Mouse (Mus musculus) forebrain, embryonic 14.5 days (tissue): ENCODE results near the gene Adamts18. TPM values are rescaled to one million over a fixed set of nuclear protein-coding genes. Genes with fewer than 3 reads are reported as not detected.

ENCODE experiments used
- ATAC-seq: fragments of 200-750 bp; cut with Nextera tagmentation; 2 replicates; pipeline ENCODE4 v1.8.0; 2017; ENCODE audit warnings: mild to moderate bottlenecking, moderate library complexity
- DNase-seq: peaks from one replicate; pipeline ENCODE4 v3.0.0-alpha.2; 2015; ENCODE audit warnings: low spot score
- H3K27ac ChIP-seq: fragments of 300-500 bp; sonication (generic); 2 replicates; pipeline ENCODE4 v1.5.1; 2014; ENCODE audit warnings: low read depth, mild to moderate bottlenecking, control low read depth, low read length, moderate library complexity
- H3K27me3 ChIP-seq: fragments of 300-500 bp; sonication (generic); replicated peaks from 2 replicates; pipeline ENCODE4 v1.6.1; 2014; ENCODE audit warnings: low read length, control low read depth, mixed read lengths; ENCODE audit not compliant: control insufficient read depth, insufficient read depth
- H3K36me3 ChIP-seq: fragments of 300-500 bp; sonication (generic); 2 replicates; pipeline ENCODE4 v1.6.1; 2014; ENCODE audit warnings: low read length, control low read depth; ENCODE audit not compliant: control insufficient read depth, insufficient read depth
- H3K4me1 ChIP-seq: fragments of 300-500 bp; sonication (generic); 2 replicates; pipeline ENCODE4 v1.6.1; 2014; ENCODE audit warnings: antibody characterized with exemption, low read length, control low read depth; ENCODE audit not compliant: control insufficient read depth, insufficient read depth
- H3K4me2 ChIP-seq: fragments of 300-500 bp; sonication (generic); 2 replicates; pipeline ENCODE4 v1.6.1; 2014; ENCODE audit warnings: mild to moderate bottlenecking, control low read depth, low read length
- H3K4me3 ChIP-seq: fragments of 300-500 bp; sonication (generic); 2 replicates; pipeline ENCODE4 v1.5.1; 2014; ENCODE audit warnings: low read depth, low read length, control low read depth
- H3K9ac ChIP-seq: fragments of 300-500 bp; sonication (generic); 2 replicates; pipeline ENCODE4 v1.6.1; 2014; ENCODE audit warnings: mild to moderate bottlenecking, low read length, control low read depth, moderate library complexity
- H3K9me3 ChIP-seq: fragments of 300-500 bp; sonication (generic); replicated peaks from 2 replicates; pipeline ENCODE4 v1.6.1; 2016; ENCODE audit warnings: low read length, control low read depth, mixed read lengths; ENCODE audit not compliant: control insufficient read depth
- WGBS: fragments of 180-500 bp; shearing (Covaris S2); extraction: QIAGEN DNeasy Blood & Tissue Kit; methylation state at CpG from one replicate; pipeline ENCODE4 v1.1.7; 2014; 5-methylcytosine and 5-hydroxymethylcytosine counted together
- polyA plus RNA-seq: library from polyadenylated mRNA; unstranded; fragments of >200 nt; fragmentation: Nextera tagmentation; extraction: Ambion mirVana; gene quantifications from 2 replicates; pipeline ENCODE4 v1.2.1, GENCODE M21; 2014

Gene Adamts18
- polyA plus RNA-seq, 1 experiment from 2014 or later: 8.8 TPM

DNA sequence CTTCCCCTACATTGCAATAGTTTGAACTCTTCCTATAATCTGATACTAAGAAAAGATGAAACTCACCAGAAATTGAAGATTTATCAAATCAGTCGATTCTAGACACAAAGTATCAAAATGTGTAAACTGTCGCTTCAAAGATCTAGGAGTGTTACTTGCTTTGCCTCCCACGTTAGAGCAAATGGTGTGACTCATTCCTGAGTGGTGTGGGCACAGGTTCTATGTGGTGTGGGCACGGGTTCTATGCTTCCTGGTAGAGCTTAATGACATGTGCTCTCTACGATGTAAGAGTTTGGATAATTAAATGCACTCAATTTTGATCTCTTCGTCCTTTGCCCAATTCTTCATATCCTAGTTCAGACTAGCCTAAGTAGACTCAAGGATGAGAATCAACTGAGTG is 23.9 kb upstream of the Adamts18 start:
- 88% methylated on average over 6 of the region's 6 CpGs for WGBS
- ATAC-seq (no peak), DNase-seq (no peak)
- Histone ChIP-seq H3K9me3 (no peaks in the 10 kb centered on the region), H3K9ac (no peak overlapping the region), H3K27me3 (no peaks in the 10 kb centered on the region), H3K4me2 (no peak overlapping the region), H3K4me3 (no peak overlapping the region), H3K27ac (no peak overlapping the region), H3K36me3 (no peaks in the 10 kb centered on the region), H3K4me1 (no peaks in the 10 kb centered on the region)

DNA sequence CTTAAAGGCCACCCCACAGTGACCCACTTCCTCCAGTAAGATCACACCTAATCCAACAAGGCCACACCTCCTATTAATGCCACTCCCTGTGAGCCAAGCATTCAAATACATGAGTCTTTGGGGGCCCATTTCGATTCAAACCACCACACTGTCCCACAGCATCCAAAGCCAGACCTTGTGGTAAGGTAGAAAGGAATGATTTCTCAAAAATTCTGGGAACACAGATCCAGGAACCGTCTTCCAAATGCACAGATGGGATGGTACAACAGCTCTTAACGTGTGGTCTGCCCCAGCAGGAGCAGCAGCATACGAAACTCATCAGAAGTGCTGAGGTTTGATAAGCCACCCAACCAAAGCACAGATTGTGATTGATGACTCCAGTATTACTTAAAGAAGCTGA is 18.0 kb upstream of the Adamts18 start:
- H3K4me2 ChIP-seq: no peak overlapping the region
- no peak for DNase-seq
- no peak overlapping the region for H3K9ac ChIP-seq
- no peaks in the 10 kb centered on the region for H3K4me1 ChIP-seq
- H3K9me3 ChIP-seq: no peaks in the 10 kb centered on the region
- 79% methylated on average over 4 of the region's 4 CpGs for WGBS
- ATAC-seq: no peak
- no peak overlapping the region for H3K4me3 ChIP-seq
- no peak overlapping the region for H3K27ac ChIP-seq
- H3K27me3 ChIP-seq: no peaks in the 10 kb centered on the region
- H3K36me3 ChIP-seq: no peaks in the 10 kb centered on the region

DNA sequence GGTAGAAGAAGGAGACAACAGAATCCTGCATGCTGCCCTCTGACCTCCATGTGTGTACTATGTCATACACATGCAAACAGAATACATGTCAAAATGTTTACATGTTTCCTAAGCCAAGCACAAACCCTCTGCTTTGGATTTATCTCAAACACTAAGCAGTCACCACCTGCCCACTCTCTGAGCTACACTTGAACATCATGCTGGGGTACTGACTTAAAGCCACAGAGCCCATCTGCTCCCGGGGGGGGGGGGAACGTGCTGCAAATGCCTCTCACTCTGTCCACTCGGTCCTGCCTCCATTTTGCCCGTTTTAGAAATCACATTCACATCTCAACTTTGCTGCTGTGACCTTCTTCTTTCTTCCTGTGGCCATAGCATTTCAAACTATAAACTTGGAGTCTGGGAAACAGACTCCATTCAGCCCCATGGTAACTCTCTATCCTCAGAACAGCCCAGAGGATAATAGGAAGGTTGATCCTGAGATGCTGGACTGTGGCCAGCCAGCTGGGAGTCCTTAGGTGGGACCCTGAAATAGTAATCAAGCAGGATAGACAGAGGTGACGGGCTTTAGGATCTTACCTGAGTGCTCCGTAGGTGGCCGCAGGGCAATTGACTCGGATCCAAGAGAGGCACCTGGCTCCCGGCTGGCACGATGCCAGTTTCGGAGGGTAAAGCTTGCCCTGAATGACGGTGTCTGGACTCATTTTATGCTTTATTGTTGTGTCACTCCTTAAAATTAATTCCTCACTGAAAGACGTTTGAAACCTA is 17.0 kb upstream of the Adamts18 start:
- DNase-seq: peak; percentile 60
- 51% methylated on average over 13 of the region's 13 CpGs for WGBS
- H3K36me3 ChIP-seq: no peaks in the 10 kb centered on the region
- ATAC-seq: peak; percentile 46; the same call in 1 of the 2 replicates
- H3K9ac ChIP-seq: no peak overlapping the region
- no peak overlapping the region for H3K27ac ChIP-seq
- no peaks in the 10 kb centered on the region for H3K4me1 ChIP-seq
- no peaks in the 10 kb centered on the region for H3K9me3 ChIP-seq
- H3K4me3 ChIP-seq: no peak overlapping the region
- H3K4me2 ChIP-seq: no peak overlapping the region
- no peaks in the 10 kb centered on the region for H3K27me3 ChIP-seq

DNA sequence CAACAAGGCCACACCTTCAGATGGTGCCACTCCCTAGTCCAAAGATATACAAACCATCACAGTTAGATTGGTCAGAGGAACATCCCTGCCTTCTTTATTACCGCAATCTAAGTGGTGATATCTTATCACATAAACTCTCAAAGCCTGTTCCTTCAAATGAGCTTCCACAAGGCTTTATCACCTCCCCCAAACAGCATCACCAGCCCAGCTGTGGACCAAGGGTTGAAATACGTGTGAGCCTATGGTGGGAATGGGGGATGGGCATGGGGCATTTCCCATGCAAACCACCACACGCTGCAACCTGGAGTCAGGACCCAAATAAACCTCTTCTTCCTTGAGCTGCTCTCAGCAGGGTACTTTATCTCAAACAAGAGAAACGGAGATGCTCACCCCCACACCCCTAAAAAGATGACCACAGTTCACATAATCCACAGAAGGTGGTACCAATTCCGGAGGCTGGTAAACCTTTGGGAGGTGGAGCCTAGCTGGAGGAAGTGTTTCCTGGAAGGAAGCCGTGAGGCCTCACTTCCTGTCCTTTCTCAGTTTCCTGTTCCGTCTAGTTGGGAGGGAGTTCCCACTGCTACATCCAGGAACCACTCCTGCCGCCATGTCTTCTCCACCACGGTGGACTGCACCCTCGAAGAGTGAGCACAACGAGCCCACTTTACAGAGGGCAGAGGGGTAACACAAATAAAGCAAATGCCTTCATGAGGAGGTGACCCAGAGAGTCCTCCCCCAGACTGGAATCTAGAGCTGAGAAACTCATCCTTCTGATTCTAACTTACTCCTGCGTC is 11.5 kb upstream of the Adamts18 start:
- Histone ChIP-seq H3K9ac (no peak overlapping the region), H3K27me3 (no peaks in the 10 kb centered on the region), H3K36me3 (no peaks in the 10 kb centered on the region), H3K4me3 (no peak overlapping the region), H3K4me1 (no peaks in the 10 kb centered on the region), H3K27ac (no peak overlapping the region), H3K4me2 (no peak overlapping the region), H3K9me3 (no peaks in the 10 kb centered on the region)
- 94% methylated on average over 12 of the region's 12 CpGs for WGBS
- ATAC-seq: no peak
- no peak for DNase-seq

DNA sequence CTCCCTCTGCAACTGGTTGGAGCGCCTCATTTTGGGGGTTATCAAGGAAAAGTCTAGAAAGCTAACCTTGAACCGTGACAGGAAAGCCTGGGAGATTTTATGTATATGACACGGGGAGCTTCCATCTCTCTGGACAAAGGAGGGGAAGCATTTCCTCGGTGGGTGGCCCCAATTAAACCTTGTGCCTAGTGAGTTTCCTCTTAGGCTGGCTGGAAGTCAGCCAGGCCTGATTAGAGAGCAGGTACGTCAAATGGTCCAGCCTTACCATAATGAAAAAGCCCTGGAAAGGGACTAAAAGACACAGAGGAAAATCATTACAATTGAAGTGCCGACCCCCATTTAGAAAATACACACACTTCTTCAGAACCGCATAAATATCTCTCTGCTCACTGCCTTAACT is 10.3 kb upstream of the Adamts18 start:
- H3K27me3 ChIP-seq: no peaks in the 10 kb centered on the region
- H3K9ac ChIP-seq: no peak overlapping the region
- H3K4me1 ChIP-seq: no peaks in the 10 kb centered on the region
- H3K36me3 ChIP-seq: no peaks in the 10 kb centered on the region
- H3K27ac ChIP-seq: no peak overlapping the region
- WGBS: 22% methylated on average over 7 of the region's 7 CpGs
- no peak overlapping the region for H3K4me3 ChIP-seq
- no peak overlapping the region for H3K4me2 ChIP-seq
- DNase-seq: peak; percentile 76
- H3K9me3 ChIP-seq: no peaks in the 10 kb centered on the region
- ATAC-seq: no peak

DNA sequence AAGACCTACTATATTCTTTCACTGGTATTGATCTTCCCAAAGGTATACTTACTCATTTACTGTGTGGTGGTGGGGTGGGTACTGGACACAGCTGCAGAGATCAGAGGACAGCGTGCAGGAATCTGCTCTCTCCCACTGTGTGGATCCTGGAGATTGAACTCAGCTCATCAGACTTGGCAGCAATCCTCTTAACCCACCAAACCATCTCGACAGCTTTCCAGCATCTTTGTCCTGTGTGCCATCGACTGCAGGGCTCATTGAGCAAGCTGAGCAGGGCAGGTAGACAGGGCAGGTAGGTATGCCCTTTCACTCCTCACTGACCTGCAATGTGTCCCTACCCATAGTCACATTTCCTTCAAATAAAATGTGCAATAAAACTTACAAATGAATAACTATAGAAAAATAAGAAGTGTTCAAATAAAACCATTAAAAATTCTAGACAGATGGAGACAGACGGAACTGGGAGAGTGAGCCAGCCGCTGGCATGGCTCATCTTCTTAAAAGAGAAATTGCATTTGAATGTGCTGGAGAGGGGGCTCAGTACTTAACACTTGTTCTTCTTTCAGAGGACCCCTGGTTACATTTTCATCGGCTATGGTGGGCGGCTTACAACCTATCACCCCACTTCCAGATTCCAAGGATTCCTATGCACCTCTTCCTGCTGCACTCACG is 6.2 kb upstream of the Adamts18 start:
- 69% methylated on average over 8 of the region's 8 CpGs for WGBS
- ATAC-seq (no peak), DNase-seq (peak; percentile 51)
- Histone ChIP-seq H3K27ac (peak overlapping the region; percentile 35), H3K36me3 (no peaks in the 10 kb centered on the region), H3K4me1 (no peaks in the 10 kb centered on the region), H3K9ac (no peak overlapping the region), H3K9me3 (0 out of 2 replicates have a peak, but pooled peaks cover 3% of the 10 kb centered on the region), H3K4me3 (no peak overlapping the region), H3K4me2 (no peak overlapping the region), H3K27me3 (no peaks in the 10 kb centered on the region)

DNA sequence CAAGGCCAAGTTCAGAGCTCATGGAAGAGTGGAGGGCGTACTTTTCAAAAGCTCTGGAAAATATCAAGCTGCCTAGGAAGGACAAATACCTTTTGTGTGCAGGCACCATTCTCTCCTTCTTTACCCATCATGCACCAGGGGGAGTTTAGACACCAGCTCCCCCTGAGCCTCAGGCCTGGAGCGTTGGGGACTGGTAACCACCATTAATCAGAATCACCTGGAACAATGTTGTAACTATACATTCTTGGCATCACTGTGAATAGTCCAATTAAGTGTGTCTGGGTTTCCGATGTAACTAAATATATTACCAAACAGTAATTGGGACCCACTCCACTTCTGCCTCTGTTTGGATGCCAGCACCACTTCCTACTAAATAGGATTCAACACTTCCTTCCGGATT is 5.2 kb upstream of the Adamts18 start:
- Histone ChIP-seq H3K36me3 (no peaks in the 10 kb centered on the region), H3K4me1 (0 out of 2 replicates have a peak, but pooled peaks cover 2% of the 10 kb centered on the region), H3K27me3 (no peaks in the 10 kb centered on the region), H3K4me2 (no peak overlapping the region), H3K4me3 (no peak overlapping the region), H3K9ac (no peak overlapping the region), H3K27ac (no peak overlapping the region), H3K9me3 (0 out of 2 replicates have a peak, but pooled peaks cover 3% of the 10 kb centered on the region)
- WGBS: 48% methylated on average over 4 of the region's 4 CpGs
- no peak for DNase-seq
- no peak for ATAC-seq

DNA sequence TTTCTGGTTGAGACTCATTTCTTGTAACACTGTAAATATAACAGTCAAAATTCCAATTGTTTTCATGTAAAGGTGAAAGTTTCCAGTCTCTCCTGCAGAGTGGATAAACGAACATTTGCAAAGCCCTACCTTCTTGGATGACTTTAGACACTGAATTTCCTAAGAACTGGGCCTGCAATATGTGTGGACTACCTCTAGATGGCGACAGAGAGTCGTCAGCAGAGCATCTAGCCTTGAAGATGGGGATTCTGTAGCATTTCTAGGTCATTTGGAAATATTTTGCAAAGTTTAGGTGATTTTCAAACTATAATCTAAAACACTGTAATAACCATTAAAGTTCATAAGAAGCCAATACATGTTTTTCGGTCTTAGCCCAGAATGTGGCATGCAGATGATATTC is 3.1 kb upstream of the Adamts18 start:
- Histone ChIP-seq H3K9me3 (0 out of 2 replicates have a peak, but pooled peaks cover 3% of the 10 kb centered on the region), H3K4me2 (no peak overlapping the region), H3K4me1 (peaks cover 10% of the 10 kb centered on the region; the same call in 1 of the 2 replicates), H3K9ac (no peak overlapping the region), H3K27me3 (no peaks in the 10 kb centered on the region), H3K36me3 (no peaks in the 10 kb centered on the region), H3K4me3 (no peak overlapping the region), H3K27ac (no peak overlapping the region)
- WGBS: 45% methylated on average over 4 of the region's 4 CpGs
- no peak for ATAC-seq
- DNase-seq: no peak
